Mouse (Mus musculus) adrenal gland, postnatal 4 days (tissue): Measurements from ENCODE around the gene Abr. TPM values are rescaled to one million over a fixed set of nuclear protein-coding genes. Genes with fewer than 3 reads are reported as not detected.

Experiments used
- DNase-seq, 2 experiments: peaks; one replicate each; pipeline ENCODE4 v3.0.0; 2021 to 2022; ENCODE audit warnings: low spot score in 2 of 2, mixed read lengths in 2 of 2
- long read RNA-seq, 2 experiments: library from polyadenylated mRNA; stranded (forward); transcript quantifications; one replicate each; pipeline ENCODE4 v2.0.0; 2021
- total RNA-seq, 2 experiments: library from RNA; stranded (reverse); gene quantifications; 2 replicates each; pipeline ENCODE4 v1.2.3; 2021

Abr gene
- total RNA-seq: 10 to 100 TPM; 64.2 to 68.9 TPM
- long read RNA-seq, experiment 1, full-length matches to known transcripts: 5 of 14 reads
- long read RNA-seq, experiment 1, partial matches to known transcripts: 1 of 14 reads
- long read RNA-seq, experiment 1, other reads (novel, unspliced or antisense): 8 of 14 reads
- long read RNA-seq, experiment 2, partial matches to known transcripts: 4 of 40 reads
- long read RNA-seq, experiment 2, other reads (novel, unspliced or antisense): 35 of 40 reads

DNA sequence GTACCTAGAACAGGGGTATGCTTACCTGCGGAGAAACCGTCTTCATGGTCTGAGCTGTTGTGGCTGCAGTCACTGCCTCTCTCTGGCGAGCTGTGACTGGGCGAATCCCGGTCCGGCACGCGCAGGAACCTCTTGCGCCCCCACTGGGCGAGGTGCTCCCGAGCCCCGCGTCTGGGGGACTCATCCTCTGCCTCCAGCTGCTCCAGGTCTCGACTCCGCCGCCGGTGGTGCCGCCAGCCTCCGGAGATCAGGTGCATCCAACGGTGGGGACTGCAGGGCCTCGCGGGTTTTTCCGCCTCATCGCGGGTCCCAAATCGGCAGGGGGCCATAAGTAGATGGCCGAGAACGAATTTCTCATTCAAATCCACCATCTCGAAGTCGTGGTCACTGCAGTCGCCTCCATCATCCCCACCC, at the start of gene Abr:
Gene Abr (minus strand): TSS at position 163 of the 414 bp plus-strand sequence.
- peak; percentile 23 to 29 for DNase-seq

DNA sequence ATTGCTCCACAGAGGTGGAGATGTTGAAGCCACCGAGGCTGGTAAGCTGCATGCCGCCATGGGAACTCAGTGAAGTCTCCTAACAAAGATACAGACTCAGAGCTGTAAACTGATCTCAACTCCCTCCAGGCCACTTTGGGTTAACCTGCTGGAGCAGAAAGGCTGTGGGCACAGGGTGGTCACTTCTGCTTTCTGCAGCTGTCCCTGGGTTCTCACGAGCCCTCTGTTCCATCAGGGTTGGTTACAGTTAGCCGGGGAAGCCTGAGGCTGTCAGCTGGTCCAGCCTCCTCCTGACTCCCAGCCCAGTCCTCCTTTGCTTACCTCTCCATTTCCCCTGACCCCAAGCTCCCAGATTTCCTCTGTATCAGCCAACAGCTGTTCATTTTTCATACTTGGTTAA, 45.7 kb upstream of the Abr start:
- DNase-seq: no peak

DNA sequence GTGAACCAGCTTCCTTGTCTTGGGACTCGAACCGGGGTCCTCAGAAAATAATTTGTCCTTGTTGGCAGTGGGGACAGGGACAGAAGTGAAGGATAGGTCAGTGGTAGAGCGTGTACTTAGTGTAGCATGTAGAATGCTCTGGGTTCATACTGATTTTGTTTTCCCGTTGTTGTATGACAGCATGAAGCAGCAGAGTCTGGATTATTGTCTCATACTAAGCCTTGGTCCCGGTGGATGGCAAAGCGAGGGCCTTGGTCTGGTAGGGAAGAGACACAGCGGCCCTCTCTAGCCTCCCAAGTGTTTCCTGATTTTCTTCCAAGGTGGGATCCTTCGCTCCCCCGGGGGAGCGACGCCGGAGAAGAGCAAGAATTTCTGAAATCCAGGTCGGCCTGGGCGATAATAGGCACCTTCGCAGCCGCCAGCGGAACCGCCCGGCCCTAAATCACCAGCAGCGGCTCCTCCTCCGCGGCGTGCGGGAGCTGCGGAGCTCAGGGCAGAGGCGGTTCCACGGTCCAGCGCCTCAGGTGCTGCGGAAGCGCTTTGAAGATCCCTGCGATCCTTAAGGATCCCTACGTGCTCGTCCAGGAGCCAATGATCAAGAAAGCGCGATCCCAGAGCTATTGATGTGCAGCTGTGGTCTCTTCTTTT, 44.0 kb upstream of the Abr start:
- DNase-seq: no peak

DNA sequence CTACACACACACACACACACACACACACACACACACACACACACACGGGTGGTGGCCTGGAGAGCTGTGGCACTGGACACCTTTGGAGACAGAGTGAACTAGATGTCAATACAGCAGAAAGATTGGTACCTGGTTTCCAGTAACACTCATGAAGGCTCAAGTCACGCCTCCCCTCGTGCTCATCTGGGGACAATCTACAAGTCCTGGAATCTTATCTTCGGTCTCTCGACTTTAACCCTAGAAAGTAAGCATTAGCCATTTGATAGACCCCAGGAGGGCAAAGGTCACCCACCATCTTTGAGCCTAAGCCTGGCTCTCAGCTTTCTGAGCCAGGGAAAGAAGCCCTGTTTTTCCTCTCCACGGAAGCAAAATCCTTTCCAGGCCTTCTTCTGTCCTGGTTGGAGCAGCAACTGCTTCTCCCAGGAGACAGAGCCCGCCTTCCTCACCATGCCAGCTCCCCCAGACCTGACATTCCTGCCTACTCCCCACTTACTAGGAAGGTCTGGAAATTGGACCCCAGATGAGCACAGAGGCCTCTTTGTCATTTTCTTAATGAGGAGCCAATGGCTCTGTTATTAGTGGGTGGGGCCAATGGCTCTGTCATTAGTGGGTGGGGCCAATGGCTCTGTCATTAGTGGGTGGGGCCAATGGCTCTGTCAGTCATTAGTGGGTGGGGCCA, 39.8 kb upstream of the Abr start:
- no peak for DNase-seq

DNA sequence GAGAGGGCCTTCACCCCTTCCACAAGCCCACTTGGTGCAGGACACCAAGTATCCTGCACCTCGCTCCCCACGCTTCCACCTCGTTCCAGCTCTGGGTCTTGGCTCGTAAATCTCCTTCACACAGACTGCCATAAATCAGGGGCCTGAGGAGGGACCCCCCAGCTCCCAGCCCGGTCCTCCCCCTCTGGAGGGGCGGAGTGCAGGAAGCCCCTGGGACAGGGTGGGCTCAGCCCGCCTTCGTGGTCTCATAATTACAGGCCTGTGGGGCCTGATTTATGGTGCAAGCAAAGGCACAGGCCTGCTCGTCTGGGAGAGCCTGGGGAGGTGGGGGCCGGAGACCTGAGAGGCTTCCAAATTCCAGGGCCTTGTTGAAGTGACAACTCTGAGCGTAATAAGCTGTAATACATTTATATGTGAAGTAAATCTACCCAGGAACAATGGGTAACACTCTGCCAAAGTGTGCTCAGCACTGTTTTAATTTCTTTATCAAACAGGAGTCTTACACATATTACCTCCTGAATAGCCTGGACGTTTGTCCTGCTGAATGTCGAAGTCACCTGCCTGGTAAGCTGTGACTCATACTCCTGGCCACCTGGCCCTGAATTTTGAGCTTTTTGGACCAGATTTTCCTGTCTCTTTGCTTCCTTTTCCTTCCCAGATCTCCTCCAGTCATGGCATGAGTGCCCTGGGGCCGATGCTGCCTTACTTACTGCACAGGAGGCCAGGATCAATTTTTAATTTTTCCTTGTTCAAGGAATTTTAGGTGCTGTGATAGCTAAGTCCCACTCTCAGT, 37.2 kb upstream of the Abr start:
- DNase-seq: no peak

DNA sequence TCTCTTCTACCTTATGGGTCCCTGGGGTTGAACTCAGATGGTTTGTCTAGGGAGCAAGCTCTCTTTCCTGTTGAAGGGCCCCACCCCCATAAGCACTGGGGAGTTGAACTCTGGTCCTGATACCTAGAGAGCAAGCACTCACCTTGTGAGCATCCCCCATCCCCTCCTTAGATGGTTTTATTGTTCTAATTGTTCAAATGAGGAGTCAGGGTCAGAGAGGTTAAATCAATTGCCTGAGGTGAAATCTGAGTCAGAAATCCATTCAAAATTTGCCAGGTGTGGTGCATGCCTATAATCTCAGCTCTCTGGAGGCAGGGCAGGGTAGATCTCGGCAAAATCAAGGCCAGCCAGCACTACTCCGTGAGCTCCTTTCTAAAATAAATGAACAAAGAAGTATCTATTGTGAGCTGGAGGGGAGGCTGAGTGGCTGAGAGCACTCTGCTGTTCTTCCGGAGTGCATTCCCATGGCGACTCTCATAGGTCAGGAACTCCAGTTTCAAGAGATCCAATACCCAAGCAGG, 35.4 kb upstream of the Abr start:
- no peak for DNase-seq

DNA sequence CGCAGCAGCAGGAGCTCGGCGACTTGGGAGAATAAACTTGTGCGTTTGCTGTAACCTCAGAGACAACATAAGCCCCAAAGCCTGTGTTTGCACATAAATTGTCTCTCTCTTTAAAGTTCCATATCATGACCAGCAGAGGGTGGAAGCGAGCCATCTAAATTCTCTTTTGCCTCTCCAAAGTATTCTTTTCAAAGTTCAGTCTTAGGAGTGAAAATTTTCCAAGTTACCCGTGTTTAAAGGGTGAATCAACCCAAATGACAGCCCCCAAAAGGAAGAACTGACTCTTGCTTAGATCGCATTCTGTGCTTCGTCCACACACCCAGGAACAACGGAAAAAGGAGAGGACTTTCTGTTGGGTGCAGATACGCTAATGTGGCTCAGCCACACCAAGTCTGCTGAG, 33.0 kb upstream of the Abr start:
- DNase-seq: no peak

DNA sequence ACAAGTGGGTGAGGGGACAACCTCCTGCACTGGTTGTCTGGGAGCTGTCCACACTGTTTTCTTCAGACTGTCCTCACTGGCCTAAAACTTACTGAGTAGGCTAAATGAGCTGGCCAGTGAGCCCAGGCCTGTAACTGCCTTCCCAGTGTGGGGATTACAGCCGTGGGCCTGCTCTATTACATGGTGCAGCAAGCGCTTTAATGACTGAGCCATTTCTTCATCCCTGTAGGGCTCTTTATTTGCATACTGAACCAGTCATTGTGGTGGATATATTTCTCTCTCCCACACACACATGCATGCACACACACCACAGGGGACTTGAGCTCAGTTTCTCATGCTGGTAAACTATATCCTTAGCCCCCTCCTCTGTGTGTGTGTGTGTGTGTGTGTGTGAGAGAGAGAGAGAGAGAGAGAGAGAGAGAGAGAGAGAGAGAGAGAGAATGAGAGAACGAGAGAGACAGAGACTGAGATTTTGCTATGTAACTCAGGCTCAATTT, 30.8 kb upstream of the Abr start:
- DNase-seq: no peak

DNA sequence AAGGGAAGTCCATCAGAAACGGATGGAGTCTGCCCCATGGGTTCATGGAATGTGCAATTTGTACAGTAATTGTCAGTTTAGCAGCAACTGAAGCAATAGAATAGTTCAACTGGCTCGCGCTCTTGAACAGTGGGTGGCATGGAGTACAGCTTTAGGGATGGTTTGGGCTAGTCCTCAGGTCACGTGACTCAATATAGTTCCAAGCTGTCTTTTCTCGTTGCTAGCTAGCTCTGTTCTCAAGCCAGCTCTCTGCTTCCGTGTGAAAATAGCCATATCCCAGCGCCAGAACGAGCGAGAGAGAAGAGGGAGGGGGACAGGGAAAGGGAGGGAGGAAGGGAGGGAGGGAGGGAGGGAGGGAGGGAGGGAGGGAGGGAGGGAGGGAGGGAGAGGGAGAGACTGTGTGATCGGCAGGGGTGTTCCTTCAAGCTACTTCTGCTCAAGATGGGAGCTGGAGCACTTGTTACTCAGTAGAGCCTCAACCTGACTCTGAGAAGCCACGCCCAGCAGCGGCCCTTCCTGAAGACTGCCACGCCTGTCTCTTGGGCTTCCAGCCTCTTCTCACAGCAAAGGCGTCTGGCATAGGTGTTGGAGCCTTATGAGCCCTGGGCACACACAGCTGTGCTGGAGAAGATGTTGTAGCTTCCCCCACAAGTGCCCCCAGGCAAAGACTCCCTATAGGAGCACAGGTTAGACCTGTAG, 28.9 kb upstream of the Abr start:
- DNase-seq: no peak

DNA sequence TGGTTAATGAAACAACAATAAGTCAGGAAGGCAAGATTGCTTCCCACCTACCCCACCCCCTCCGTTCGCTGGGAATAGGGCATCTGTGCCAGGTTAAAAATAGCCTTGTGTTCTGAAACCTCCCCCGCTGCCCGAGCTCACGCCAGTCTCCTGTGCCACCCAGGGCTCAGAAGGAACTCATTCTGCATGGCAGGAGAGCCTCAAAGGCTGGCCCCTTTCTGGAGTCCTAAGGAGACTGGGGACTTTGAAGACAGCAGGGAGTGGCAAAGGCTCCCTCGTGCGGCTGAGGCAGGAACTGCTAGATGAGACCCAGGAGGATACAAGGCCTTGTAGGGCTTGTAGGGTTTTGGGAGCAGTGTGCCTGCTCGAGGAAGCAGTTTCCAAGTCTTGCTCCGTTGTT, 25.4 kb upstream of the Abr start:
- peak; percentile 29 to 59 for DNase-seq

DNA sequence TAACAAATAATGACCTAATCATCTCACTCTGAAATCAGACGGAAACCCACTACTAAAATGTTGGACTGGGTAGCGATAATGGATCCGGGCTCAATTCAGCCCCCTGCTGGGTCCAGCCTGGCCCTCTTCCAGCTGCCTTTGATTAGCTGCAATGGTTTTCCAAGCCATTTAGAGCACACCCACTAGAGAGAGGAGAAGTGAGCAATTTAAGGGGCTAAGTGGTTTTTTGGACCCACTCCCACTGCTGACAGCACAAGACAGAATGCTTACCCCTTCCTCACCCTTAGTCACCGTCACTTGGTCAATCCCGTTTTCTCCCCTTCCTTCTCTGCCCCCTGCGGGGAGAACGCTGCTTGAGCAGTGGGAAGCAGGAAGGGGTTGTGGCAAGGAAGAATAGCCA, 24.9 kb upstream of the Abr start:
- no peak for DNase-seq

DNA sequence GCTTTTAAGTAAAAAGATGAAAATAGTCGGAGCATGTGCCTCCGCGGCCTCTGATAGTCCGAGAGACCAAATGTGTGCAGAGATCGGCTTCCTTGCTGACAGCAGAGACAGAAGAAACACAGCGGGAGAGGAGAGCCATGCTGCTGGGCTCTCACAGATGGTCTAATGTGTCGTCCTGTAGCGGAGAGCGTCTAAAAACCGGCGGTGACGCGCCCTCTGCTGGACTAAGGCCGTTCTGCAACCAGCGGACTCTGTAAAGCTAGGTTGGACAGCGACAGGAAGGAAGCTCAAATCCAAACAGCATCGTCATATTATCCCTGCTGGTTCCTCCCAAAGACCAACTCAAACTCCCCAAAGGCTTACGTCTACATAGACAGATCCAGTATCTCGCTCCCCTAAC, 23.8 kb upstream of the Abr start:
- DNase-seq: peak; percentile 78 to 82

DNA sequence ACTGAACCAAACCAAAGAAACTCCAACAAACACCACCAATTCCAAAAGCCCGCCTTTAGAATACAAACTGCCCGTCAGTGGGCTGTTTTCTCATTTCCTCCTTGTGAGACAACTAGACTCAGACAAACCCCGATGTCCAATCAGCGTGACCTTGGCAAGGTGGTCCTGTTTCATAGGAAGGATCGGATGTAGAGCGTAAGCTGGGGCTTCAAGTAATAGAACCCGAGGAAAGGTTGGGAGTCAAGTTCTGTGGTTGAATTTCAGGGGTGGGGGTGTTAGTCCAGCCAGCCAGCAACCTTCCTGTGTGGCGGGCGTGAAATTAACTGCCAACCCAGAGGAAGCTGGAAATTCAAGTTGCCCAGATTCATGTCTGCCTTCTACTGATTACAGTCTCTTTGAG, 22.9 kb upstream of the Abr start:
- DNase-seq: no peak

DNA sequence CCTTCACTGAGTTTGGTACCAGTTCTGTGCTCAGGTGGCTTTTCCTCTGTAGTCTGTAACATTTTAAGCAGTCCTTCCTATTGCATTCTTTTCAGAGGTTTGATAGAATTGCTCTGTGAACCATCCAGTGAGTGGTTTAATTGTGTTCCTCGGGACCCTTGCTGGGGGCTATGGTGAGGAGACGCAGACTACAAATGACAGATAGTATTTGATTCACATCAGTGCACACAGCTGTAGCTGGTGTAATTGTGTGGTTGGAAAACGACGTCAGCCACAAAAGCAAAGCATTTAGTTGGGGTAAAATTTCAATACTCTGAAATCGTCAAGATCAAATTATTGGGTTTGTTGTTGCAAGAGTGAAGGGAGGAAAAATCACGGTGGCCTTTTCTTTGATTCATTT, 22.1 kb upstream of the Abr start:
- DNase-seq: no peak

DNA sequence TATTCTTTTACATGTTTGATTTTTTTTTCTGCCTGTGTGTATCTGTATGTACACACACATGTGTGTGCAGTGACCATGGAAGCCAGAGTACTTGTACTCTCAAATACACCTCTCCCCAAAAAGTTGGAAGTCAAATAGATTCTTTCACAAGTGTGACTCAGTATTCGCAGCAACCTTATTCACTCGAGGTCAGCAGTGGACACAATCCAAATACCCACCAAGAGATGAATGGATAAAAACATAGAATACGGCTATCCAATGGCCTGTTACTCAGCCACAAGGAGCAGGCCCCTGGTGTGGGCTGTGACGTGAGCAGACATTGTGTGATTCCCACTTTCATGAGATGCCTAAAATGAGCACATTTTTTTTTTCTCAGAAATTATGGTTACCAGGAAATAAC, 18.1 kb upstream of the Abr start:
- DNase-seq: no peak

DNA sequence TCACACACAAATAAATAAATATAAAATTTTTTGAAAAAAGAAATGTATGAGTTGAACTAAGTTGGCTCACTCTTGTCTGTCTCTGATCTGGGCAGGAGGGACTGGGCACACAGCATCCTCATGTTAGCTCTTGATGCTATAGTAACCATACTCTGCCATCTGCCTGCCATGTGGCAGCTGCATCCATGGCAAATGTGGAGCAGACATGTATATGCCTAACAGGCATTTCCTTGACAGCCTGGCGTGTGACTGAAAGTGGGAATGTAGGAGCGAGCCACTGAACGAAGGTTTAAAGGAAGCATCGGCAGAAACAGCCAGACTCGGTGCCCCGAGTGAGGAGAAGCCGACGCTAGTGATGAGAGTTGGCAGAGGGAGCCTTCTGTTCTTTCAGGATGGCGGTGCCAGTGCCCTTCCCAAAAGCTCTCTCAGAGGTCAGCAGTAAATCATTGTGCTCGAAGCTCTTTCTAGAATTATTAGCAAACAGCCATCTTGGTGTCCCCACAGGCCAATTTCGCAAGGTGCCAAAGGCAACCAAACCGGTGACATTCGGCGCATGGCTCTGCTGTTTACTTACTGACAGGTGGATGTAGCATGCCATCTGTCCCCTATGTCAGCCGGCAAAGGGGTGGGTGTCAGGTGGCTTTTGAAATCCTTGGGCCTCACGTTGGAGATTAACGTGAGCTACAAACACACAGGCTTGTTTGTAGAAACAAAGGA, 17.3 kb upstream of the Abr start:
- DNase-seq: no peak

DNA sequence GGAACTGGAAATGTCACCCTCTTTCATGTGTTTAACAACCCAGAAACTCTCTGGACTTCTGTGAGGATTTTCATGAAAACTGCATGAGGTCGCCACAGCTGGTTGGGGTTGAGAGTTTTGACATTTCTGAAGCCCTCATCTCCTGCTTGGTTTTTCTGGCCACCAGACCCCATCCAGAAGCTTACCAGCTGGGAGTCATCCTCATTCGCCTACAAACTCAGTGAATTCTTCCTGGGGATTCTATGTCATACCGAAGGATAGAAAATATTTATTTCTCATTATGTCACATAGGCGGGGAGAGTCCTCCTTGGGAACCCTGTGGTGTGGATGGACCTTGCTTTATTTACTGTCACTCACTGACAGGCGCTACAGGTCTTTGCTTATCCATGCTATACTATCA, 8.4 kb upstream of the Abr start:
- no peak for DNase-seq

DNA sequence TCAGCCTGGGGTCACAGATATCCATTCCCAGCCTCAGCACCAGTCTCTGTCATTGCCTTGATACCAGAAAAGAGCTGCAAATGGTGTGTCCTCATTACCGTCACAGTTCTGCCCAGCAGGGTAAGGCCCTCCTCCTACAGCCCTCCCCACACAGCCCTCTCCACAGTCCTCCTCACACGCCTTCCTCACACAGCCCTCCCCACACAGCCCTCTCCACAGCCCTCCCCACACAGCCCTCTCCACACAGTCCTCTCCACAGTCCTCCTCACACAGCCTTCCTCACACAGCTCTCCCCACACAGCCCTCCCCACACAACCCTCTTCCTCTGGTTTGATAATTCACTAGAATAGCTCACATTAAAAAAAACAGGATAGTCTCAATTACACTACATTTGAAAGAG, 7.9 kb upstream of the Abr start:
- DNase-seq: no peak

DNA sequence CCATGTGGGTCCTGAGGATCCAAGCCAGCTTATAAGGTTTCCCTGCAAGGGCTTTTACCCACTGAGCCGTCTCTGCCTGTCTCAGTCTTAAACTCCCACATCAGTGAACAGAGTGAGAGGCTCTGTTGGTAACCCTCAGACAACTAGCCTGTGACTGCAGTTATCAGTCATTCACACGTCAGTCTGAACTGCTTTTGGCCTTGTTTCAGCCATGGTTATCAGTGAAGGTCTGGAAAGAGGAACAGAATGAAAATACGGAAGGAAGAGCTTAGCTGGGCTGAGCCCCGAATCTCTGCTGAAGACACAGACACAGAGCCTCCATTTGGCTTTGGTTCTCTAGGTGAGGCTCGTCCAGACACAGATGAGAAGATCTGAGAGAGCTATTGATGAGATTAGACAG, 6.5 kb upstream of the Abr start:
- no peak for DNase-seq

DNA sequence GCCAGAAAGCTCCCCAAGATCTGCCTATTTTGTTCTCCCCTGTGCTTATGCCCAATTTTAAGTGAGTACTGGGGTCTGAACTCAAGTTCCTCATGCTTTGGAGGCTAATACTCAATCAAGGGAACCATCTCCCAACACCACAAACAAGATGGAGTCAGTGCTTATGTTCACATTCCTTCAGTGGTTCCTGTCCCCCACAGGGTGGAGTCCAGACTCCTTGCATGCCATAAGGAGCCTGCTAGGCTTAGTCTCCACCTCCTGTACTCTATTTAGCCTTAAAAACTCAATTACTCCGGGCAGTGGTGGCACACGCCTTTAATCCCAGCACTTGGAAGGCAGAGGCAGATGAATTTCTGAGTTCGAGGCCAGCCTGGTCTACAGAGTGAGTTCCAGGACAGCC, 2.8 kb upstream of the Abr start:
- no peak for DNase-seq
